Mouse (Mus musculus): Measurements from ENCODE around the gene Hfm1. TPM values are rescaled to one million over a fixed set of nuclear protein-coding genes. Genes with fewer than 3 reads are reported as not detected.
A peak's percentile ranks its signal among the peaks of the same experiment; 100 is the strongest.

The Hfm1 gene
- polyA plus RNA-seq, 1 experiment from 2014 or later = 5.4 TPM

- Histone ChIP-seq H3K4me1 (replicated peaks; ENCODE audit: control insufficient read depth, insufficient read depth, low read length) (no peaks in the 10 kb centered on the region), H3K36me3 (ENCODE audit: control insufficient read depth, insufficient read depth, low read length) (no peaks in the 10 kb centered on the region), H3K4me2 (ENCODE audit: low read depth, low read length, severe bottlenecking) (no peak overlapping the region), H3K9me3 (ENCODE audit: control insufficient read depth, low read length) (no peaks in the 10 kb centered on the region), H3K4me3 (ENCODE audit: low read depth, low read length) (no peak overlapping the region), H3K27ac (ENCODE audit: low read depth, low read length) (no peak overlapping the region), H3K9ac (ENCODE audit: low read length) (no peak overlapping the region), H3K27me3 (ENCODE audit: control insufficient read depth, insufficient read depth, low read length) (no peaks in the 10 kb centered on the region)
- 93% methylated on average over 4 of the region's 4 CpGs for WGBS
- no peak for ATAC-seq (replicated peaks; ENCODE audit: low FRiP score)
- DNase-seq (ENCODE audit: low spot score) = no peak
Measured at GRCm38 (mm10) chr5:106885517-106885916, 40.6 kb downstream of the Hfm1 start.

GRCm38 (mm10) chr5:106876438-106876837, 49.7 kb downstream of the Hfm1 start:
- H3K4me2 ChIP-seq (ENCODE audit: low read depth, low read length, severe bottlenecking) = no peak overlapping the region
- H3K27me3 ChIP-seq (ENCODE audit: control insufficient read depth, insufficient read depth, low read length) = no peaks in the 10 kb centered on the region
- no peaks in the 10 kb centered on the region for H3K36me3 ChIP-seq (ENCODE audit: control insufficient read depth, insufficient read depth, low read length)
- H3K4me1 ChIP-seq (replicated peaks; ENCODE audit: control insufficient read depth, insufficient read depth, low read length) = no peaks in the 10 kb centered on the region
- H3K27ac ChIP-seq (ENCODE audit: low read depth, low read length) = no peak overlapping the region
- no peaks in the 10 kb centered on the region for H3K9me3 ChIP-seq (ENCODE audit: control insufficient read depth, low read length)
- DNase-seq (ENCODE audit: low spot score) (no peak), ATAC-seq (replicated peaks; ENCODE audit: low FRiP score) (no peak)
- WGBS = 95% methylated on average over 1 of the region's 1 CpGs
- H3K4me3 ChIP-seq (ENCODE audit: low read depth, low read length) = no peak overlapping the region
- H3K9ac ChIP-seq (ENCODE audit: low read length) = no peak overlapping the region

GRCm38 (mm10) chr5:106860415-106860814, 65.7 kb downstream of the Hfm1 start:
- no peaks in the 10 kb centered on the region for H3K27me3 ChIP-seq (ENCODE audit: control insufficient read depth, insufficient read depth, low read length)
- no peak overlapping the region for H3K27ac ChIP-seq (ENCODE audit: low read depth, low read length)
- no peak overlapping the region for H3K4me2 ChIP-seq (ENCODE audit: low read depth, low read length, severe bottlenecking)
- WGBS = 44% methylated on average over 3 of the region's 3 CpGs
- no peak overlapping the region for H3K9ac ChIP-seq (ENCODE audit: low read length)
- DNase-seq (ENCODE audit: low spot score) (peak; percentile 74), ATAC-seq (replicated peaks; ENCODE audit: low FRiP score) (no peak; the same call in 1 of the 2 replicates)
- H3K4me3 ChIP-seq (ENCODE audit: low read depth, low read length) = no peak overlapping the region
- H3K36me3 ChIP-seq (ENCODE audit: control insufficient read depth, insufficient read depth, low read length) = no peaks in the 10 kb centered on the region
- no peaks in the 10 kb centered on the region for H3K9me3 ChIP-seq (ENCODE audit: control insufficient read depth, low read length)
- H3K4me1 ChIP-seq (replicated peaks; ENCODE audit: control insufficient read depth, insufficient read depth, low read length) = no peaks in the 10 kb centered on the region

GRCm38 (mm10) chr5:106853284-106853683, 72.8 kb downstream of the Hfm1 start:
- WGBS = 90% methylated on average over 3 of the region's 3 CpGs
- H3K4me1 ChIP-seq (replicated peaks; ENCODE audit: control insufficient read depth, insufficient read depth, low read length) = no peaks in the 10 kb centered on the region
- H3K36me3 ChIP-seq (ENCODE audit: control insufficient read depth, insufficient read depth, low read length) = no peaks in the 10 kb centered on the region
- H3K27me3 ChIP-seq (ENCODE audit: control insufficient read depth, insufficient read depth, low read length) = no peaks in the 10 kb centered on the region
- no peak overlapping the region for H3K4me3 ChIP-seq (ENCODE audit: low read depth, low read length)
- H3K27ac ChIP-seq (ENCODE audit: low read depth, low read length) = no peak overlapping the region
- H3K9ac ChIP-seq (ENCODE audit: low read length) = no peak overlapping the region
- H3K9me3 ChIP-seq (ENCODE audit: control insufficient read depth, low read length) = no peaks in the 10 kb centered on the region
- ATAC-seq (replicated peaks; ENCODE audit: low FRiP score) = no peak
- DNase-seq (ENCODE audit: low spot score) = no peak
- no peak overlapping the region for H3K4me2 ChIP-seq (ENCODE audit: low read depth, low read length, severe bottlenecking)

GRCm38 (mm10) chr5:106847045-106847444, 79.1 kb downstream of the Hfm1 start:
- Histone ChIP-seq H3K27me3 (ENCODE audit: control insufficient read depth, insufficient read depth, low read length) (no peaks in the 10 kb centered on the region), H3K9ac (ENCODE audit: low read length) (no peak overlapping the region)

GRCm38 (mm10) chr5:106843906-106844305, 82.2 kb downstream of the Hfm1 start:
- DNase-seq (ENCODE audit: low spot score) = no peak

More at GRCm38 (mm10) chr5:106847045-106847444, 79.1 kb downstream of the Hfm1 start:
- H3K4me3 ChIP-seq (ENCODE audit: low read depth, low read length) = no peak overlapping the region
- H3K36me3 ChIP-seq (ENCODE audit: control insufficient read depth, insufficient read depth, low read length) = no peaks in the 10 kb centered on the region
- ATAC-seq (replicated peaks; ENCODE audit: low FRiP score) (no peak), DNase-seq (ENCODE audit: low spot score) (no peak)
- H3K4me2 ChIP-seq (ENCODE audit: low read depth, low read length, severe bottlenecking) = no peak overlapping the region
- H3K27ac ChIP-seq (ENCODE audit: low read depth, low read length) = no peak overlapping the region
- H3K4me1 ChIP-seq (replicated peaks; ENCODE audit: control insufficient read depth, insufficient read depth, low read length) = no peaks in the 10 kb centered on the region
- H3K9me3 ChIP-seq (ENCODE audit: control insufficient read depth, low read length) = no peaks in the 10 kb centered on the region

GRCm38 (mm10) chr5:106833025-106833424, 93.1 kb downstream of the Hfm1 start:
- Histone ChIP-seq H3K4me2 (ENCODE audit: low read depth, low read length, severe bottlenecking) (no peak overlapping the region), H3K9me3 (ENCODE audit: control insufficient read depth, low read length) (no peaks in the 10 kb centered on the region), H3K4me3 (ENCODE audit: low read depth, low read length) (no peak overlapping the region), H3K27ac (ENCODE audit: low read depth, low read length) (no peak overlapping the region), H3K9ac (ENCODE audit: low read length) (no peak overlapping the region), H3K4me1 (replicated peaks; ENCODE audit: control insufficient read depth, insufficient read depth, low read length) (no peaks in the 10 kb centered on the region), H3K27me3 (ENCODE audit: control insufficient read depth, insufficient read depth, low read length) (no peaks in the 10 kb centered on the region), H3K36me3 (ENCODE audit: control insufficient read depth, insufficient read depth, low read length) (no peaks in the 10 kb centered on the region)
- ATAC-seq (replicated peaks; ENCODE audit: low FRiP score) (no peak), DNase-seq (ENCODE audit: low spot score) (no peak)
- 33% methylated on average over 7 of the region's 7 CpGs for WGBS

More at GRCm38 (mm10) chr5:106843906-106844305, 82.2 kb downstream of the Hfm1 start:
- no peak overlapping the region for H3K9ac ChIP-seq (ENCODE audit: low read length)
- H3K27me3 ChIP-seq (ENCODE audit: control insufficient read depth, insufficient read depth, low read length) = no peaks in the 10 kb centered on the region
- no peaks in the 10 kb centered on the region for H3K9me3 ChIP-seq (ENCODE audit: control insufficient read depth, low read length)
- 79% methylated on average over 2 of the region's 2 CpGs for WGBS
- no peak overlapping the region for H3K4me3 ChIP-seq (ENCODE audit: low read depth, low read length)
- no peak for ATAC-seq (replicated peaks; ENCODE audit: low FRiP score)
- no peaks in the 10 kb centered on the region for H3K36me3 ChIP-seq (ENCODE audit: control insufficient read depth, insufficient read depth, low read length)
- no peaks in the 10 kb centered on the region for H3K4me1 ChIP-seq (replicated peaks; ENCODE audit: control insufficient read depth, insufficient read depth, low read length)
- H3K27ac ChIP-seq (ENCODE audit: low read depth, low read length) = no peak overlapping the region
- no peak overlapping the region for H3K4me2 ChIP-seq (ENCODE audit: low read depth, low read length, severe bottlenecking)

- DNase-seq (ENCODE audit: low spot score) (no peak), ATAC-seq (replicated peaks; ENCODE audit: low FRiP score) (no peak)
- Histone ChIP-seq H3K27ac (ENCODE audit: low read depth, low read length) (no peak overlapping the region), H3K4me2 (ENCODE audit: low read depth, low read length, severe bottlenecking) (no peak overlapping the region), H3K9ac (ENCODE audit: low read length) (no peak overlapping the region), H3K4me1 (replicated peaks; ENCODE audit: control insufficient read depth, insufficient read depth, low read length) (no peaks in the 10 kb centered on the region), H3K27me3 (ENCODE audit: control insufficient read depth, insufficient read depth, low read length) (no peaks in the 10 kb centered on the region), H3K36me3 (ENCODE audit: control insufficient read depth, insufficient read depth, low read length) (no peaks in the 10 kb centered on the region), H3K4me3 (ENCODE audit: low read depth, low read length) (no peak overlapping the region), H3K9me3 (ENCODE audit: control insufficient read depth, low read length) (no peaks in the 10 kb centered on the region)
- 81% methylated on average over 6 of the region's 6 CpGs for WGBS
Measured at GRCm38 (mm10) chr5:106831401-106831800, 94.7 kb downstream of the Hfm1 start.

- no peak for DNase-seq (ENCODE audit: low spot score)
- Histone ChIP-seq H3K9me3 (ENCODE audit: control insufficient read depth, low read length) (no peaks in the 10 kb centered on the region), H3K36me3 (ENCODE audit: control insufficient read depth, insufficient read depth, low read length) (no peaks in the 10 kb centered on the region), H3K4me2 (ENCODE audit: low read depth, low read length, severe bottlenecking) (no peak overlapping the region), H3K9ac (ENCODE audit: low read length) (no peak overlapping the region), H3K4me3 (ENCODE audit: low read depth, low read length) (no peak overlapping the region), H3K27ac (ENCODE audit: low read depth, low read length) (no peak overlapping the region), H3K4me1 (replicated peaks; ENCODE audit: control insufficient read depth, insufficient read depth, low read length) (no peaks in the 10 kb centered on the region), H3K27me3 (ENCODE audit: control insufficient read depth, insufficient read depth, low read length) (no peaks in the 10 kb centered on the region)
- ATAC-seq (replicated peaks; ENCODE audit: low FRiP score) = no peak
- 79% methylated on average over 4 of the region's 4 CpGs for WGBS
Measured at GRCm38 (mm10) chr5:106830775-106831174, 95.3 kb downstream of the Hfm1 start.
